Mouse (Mus musculus) heart, adult 8-10 months (tissue): ENCODE results near the gene Fam129c. TPM values are rescaled to one million over a fixed set of nuclear protein-coding genes. Genes with fewer than 3 reads are reported as not detected.

Source experiments
- microRNA-seq: library from miRNA; unstranded; fragments of <30 nt; microRNA quantifications from one replicate; pipeline ENCODE4 v1.2.0, GENCODE M21; 2022
- total RNA-seq, 4 experiments: library from RNA; stranded (reverse); gene quantifications; 2 replicates each; pipeline ENCODE4 v1.2.4; 2022

Gene Fam129c
- total RNA-seq, 4 experiments from 2014 or later: 1.1 to 1.4 (median 1.2) TPM

Small RNAs within 50 kb of the gene (microRNA-seq; reads per million reads assigned to microRNA genes)
- gene Mir6769b: not detected

Other genes with a start within 250 kb of the Fam129c start
- 100 to 1,000 TPM; 176 to 184 (median 181) TPM for gene Use1, start 230.8 kb upstream of the Fam129c start, total RNA-seq
- gene Ocel1, start 226.3 kb upstream of the Fam129c start, total RNA-seq: 10 to 100 TPM; 11.2 to 15.0 (median 13.9) TPM
- gene Nr2f6, start 215.7 kb upstream of the Fam129c start, total RNA-seq: 10 to 100 TPM; 44.3 to 52.2 (median 46.2) TPM
- 10 to 100 TPM; 20.8 to 33.7 (median 22.0) TPM for gene Ushbp1, start 201.8 kb upstream of the Fam129c start, total RNA-seq
- gene Babam1, start 200.8 kb upstream of the Fam129c start, total RNA-seq: 10 to 100 TPM; 70.0 to 72.7 (median 71.3) TPM
- gene Ankle1, start 191.6 kb upstream of the Fam129c start, total RNA-seq: under 1 TPM in 1 of 4 experiments, not detected in 3; 0.11 TPM
- 10 to 100 TPM; 21.4 to 29.6 (median 24.8) TPM for gene Abhd8, start 134.0 kb upstream of the Fam129c start, total RNA-seq
- gene Mrpl34, start 132.7 kb upstream of the Fam129c start, total RNA-seq: 100 to 1,000 TPM; 114 to 128 (median 119) TPM
- 10 to 100 TPM; 31.0 to 37.7 (median 33.8) TPM for gene Dda1, start 128.4 kb upstream of the Fam129c start, total RNA-seq
- gene Ano8, start 111.7 kb upstream of the Fam129c start, total RNA-seq: 10 to 100 TPM; 14.1 to 17.3 (median 16.1) TPM
- 10 to 100 TPM; 17.5 to 22.2 (median 19.0) TPM for gene Gtpbp3, start 109.5 kb upstream of the Fam129c start, total RNA-seq
- 10 to 100 TPM; 23.8 to 29.1 (median 27.0) TPM for gene Plvap, start 85.9 kb upstream of the Fam129c start, total RNA-seq
- gene Ccdc194, start 71.9 kb upstream of the Fam129c start, total RNA-seq: not detected
- 10 to 100 TPM; 13.5 to 18.7 (median 14.2) TPM for gene Bst2, start 60.2 kb upstream of the Fam129c start, total RNA-seq
- gene Mvb12a, start 54.7 kb upstream of the Fam129c start, total RNA-seq: 10 to 100 TPM; 28.8 to 31.5 (median 29.1) TPM
- gene Tmem221, start 38.8 kb upstream of the Fam129c start, total RNA-seq: under 1 TPM in 2 of 4 experiments, not detected in 2; 0.16 to 0.25 TPM
- under 1 TPM in 2 of 4 experiments, not detected in 2; 0.14 to 0.19 TPM for gene Nxnl1, start 31.0 kb upstream of the Fam129c start, total RNA-seq
- 100 to 1,000 TPM; 192 to 237 (median 204) TPM for gene Slc27a1, start 28.8 kb upstream of the Fam129c start, total RNA-seq
- 10 to 100 TPM; 57.7 to 65.1 (median 62.6) TPM for gene Pgls, start 5.5 kb upstream of the Fam129c start, total RNA-seq
- 10 to 100 TPM; 38.4 to 41.5 (median 39.9) TPM for gene Colgalt1, start 13.3 kb downstream of the Fam129c start, total RNA-seq
- gene Unc13a, start 74.1 kb downstream of the Fam129c start, total RNA-seq: 1 to 10 TPM in 1 of 4 experiments, under 1 TPM in 3; 0.49 to 1.4 (median 0.57) TPM
- gene Jak3, start 78.6 kb downstream of the Fam129c start, total RNA-seq: 10 to 100 TPM in 1 of 4 experiments, 1 to 10 TPM in 3; 6.4 to 10.3 (median 7.6) TPM
- gene Insl3, start 91.6 kb downstream of the Fam129c start, total RNA-seq: 1 to 10 TPM; 2.2 to 4.6 (median 2.5) TPM
- gene B3gnt3, start 104.1 kb downstream of the Fam129c start, total RNA-seq: 1 to 10 TPM; 4.0 to 6.9 (median 5.3) TPM
- gene Fcho1, start 128.1 kb downstream of the Fam129c start, total RNA-seq: 1 to 10 TPM in 1 of 4 experiments, under 1 TPM in 3; 0.14 to 1.5 (median 0.68) TPM